Mouse (Mus musculus) kidney, embryonic 14.5 days (tissue): ENCODE results near the gene Fam114a1. TPM values are rescaled to one million over a fixed set of nuclear protein-coding genes. Genes with fewer than 3 reads are reported as not detected.

Source experiments
- ATAC-seq: fragments of 200-750 bp; cut with Nextera tagmentation; 2 replicates; pipeline ENCODE4 v1.8.0; 2017; ENCODE audit warnings: moderate number of reproducible peaks, mild to moderate bottlenecking, moderate TSS enrichment, moderate library complexity; ENCODE audit not compliant: low FRiP score, low TSS enrichment
- H3K27ac ChIP-seq: fragments of 300-500 bp; sonication (generic); 2 replicates; pipeline ENCODE4 v1.5.1; 2014; ENCODE audit warnings: low read depth, mild to moderate bottlenecking, low read length, moderate library complexity, mixed read lengths
- H3K27me3 ChIP-seq: fragments of 300-500 bp; sonication (generic); 2 replicates; pipeline ENCODE4 v1.6.1; 2014; ENCODE audit warnings: mild to moderate bottlenecking, low read length; ENCODE audit not compliant: control insufficient read depth, insufficient read depth
- H3K36me3 ChIP-seq: fragments of 300-500 bp; sonication (generic); 2 replicates; pipeline ENCODE4 v1.6.1; 2014; ENCODE audit warnings: low read length, mixed read lengths; ENCODE audit not compliant: control insufficient read depth, insufficient read depth
- H3K4me1 ChIP-seq: fragments of 300-500 bp; sonication (generic); 2 replicates; pipeline ENCODE4 v1.6.1; 2014; ENCODE audit warnings: low read length, mixed read lengths; ENCODE audit not compliant: control insufficient read depth, insufficient read depth
- H3K4me2 ChIP-seq: fragments of 300-500 bp; sonication (generic); replicated peaks from 2 replicates; pipeline ENCODE4 v1.6.1; 2014; ENCODE audit warnings: low read depth, mild to moderate bottlenecking, low read length
- H3K4me3 ChIP-seq: fragments of 300-500 bp; sonication (generic); 2 replicates; pipeline ENCODE4 v1.5.1; 2014; ENCODE audit warnings: mild to moderate bottlenecking, low read length
- H3K9ac ChIP-seq: fragments of 300-500 bp; sonication (generic); 2 replicates; pipeline ENCODE4 v1.6.1; 2014; ENCODE audit warnings: low read depth, mild to moderate bottlenecking, low read length, moderate library complexity
- H3K9me3 ChIP-seq: fragments of 300-500 bp; sonication (generic); 2 replicates; pipeline ENCODE4 v1.6.1; 2016; ENCODE audit warnings: low read length; ENCODE audit not compliant: control insufficient read depth
- WGBS: fragments of 180-500 bp; shearing (Covaris S2); extraction: QIAGEN DNeasy Blood & Tissue Kit; methylation state at CpG from one replicate; pipeline ENCODE4 v1.1.7; 2014; 5-methylcytosine and 5-hydroxymethylcytosine counted together
- polyA plus RNA-seq: library from polyadenylated mRNA; unstranded; fragments of >200 nt; fragmentation: Nextera tagmentation; extraction: Ambion mirVana; gene quantifications from 2 replicates; pipeline ENCODE4 v1.2.1, GENCODE M21; 2014

Fam114a1 gene
- polyA plus RNA-seq, 1 experiment from 2014 or later, result 30.2 TPM

DNA sequence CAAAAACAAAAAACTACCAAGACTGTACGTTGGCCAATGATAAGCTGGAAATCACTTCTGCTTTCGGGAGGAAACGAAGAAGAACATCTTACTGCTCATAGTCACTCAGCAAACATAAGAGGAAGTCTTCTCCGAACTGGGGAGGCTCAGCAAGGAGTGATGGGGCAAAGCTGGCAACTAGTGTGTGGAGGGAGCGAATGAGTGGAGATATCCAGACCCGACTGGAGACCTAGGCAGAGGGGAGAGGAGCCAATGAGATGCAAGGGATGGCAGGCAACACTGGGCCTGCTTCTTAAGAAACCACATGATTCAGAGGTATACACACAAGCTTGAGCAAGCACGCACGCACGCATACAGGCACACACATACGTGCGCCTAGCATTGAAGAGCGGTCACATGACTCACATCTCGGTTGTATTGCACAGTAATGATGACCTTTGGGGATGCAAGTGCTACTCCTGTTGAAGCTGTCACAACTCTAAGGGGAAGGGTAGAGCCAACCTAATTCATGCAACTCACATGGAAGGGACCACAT, 8.9 kb upstream of the Fam114a1 start:
- no peaks in the 10 kb centered on the region for H3K4me1 ChIP-seq
- 94% methylated on average over 13 of the region's 13 CpGs for WGBS
- H3K4me2 ChIP-seq, result no peak overlapping the region
- no peak overlapping the region for H3K27ac ChIP-seq
- H3K9me3 ChIP-seq, result no peaks in the 10 kb centered on the region
- H3K4me3 ChIP-seq, result no peak overlapping the region
- no peaks in the 10 kb centered on the region for H3K27me3 ChIP-seq
- H3K9ac ChIP-seq, result no peak overlapping the region
- no peak for ATAC-seq
- H3K36me3 ChIP-seq, result no peaks in the 10 kb centered on the region

DNA sequence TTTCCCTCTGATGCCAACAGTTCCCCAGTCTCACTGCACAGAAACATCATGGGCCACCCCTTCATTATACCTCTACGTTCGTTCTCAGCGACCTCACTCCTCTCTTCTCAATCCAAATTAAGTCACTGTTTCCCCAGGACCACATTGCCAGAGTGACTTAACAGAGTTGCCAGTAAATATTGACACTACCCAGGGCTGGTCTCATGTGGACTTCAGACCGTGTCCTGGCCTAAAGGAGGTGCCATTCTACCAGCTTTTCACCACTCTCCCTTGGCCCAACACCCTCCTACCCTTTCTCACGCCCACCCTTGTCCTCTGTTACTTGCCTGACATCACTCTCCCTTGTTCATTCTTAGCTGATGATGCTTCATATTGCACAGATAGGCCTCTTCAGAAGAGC, 6.6 kb upstream of the Fam114a1 start:
- 91% methylated on average over 5 of the region's 5 CpGs for WGBS
- H3K4me3 ChIP-seq, result no peak overlapping the region

GRCm38 (mm10) chr5:64963735-64964134, 6.1 kb upstream of the Fam114a1 start:
- Histone ChIP-seq H3K9me3 (no peaks in the 10 kb centered on the region), H3K4me1 (no peaks in the 10 kb centered on the region), H3K36me3 (no peaks in the 10 kb centered on the region), H3K4me3 (no peak overlapping the region), H3K27ac (no peak overlapping the region), H3K27me3 (no peaks in the 10 kb centered on the region), H3K9ac (no peak overlapping the region), H3K4me2 (no peak overlapping the region)
- 82% methylated on average over 3 of the region's 3 CpGs for WGBS
- ATAC-seq, result no peak

More for the DNA sequence above, 6.6 kb upstream of the Fam114a1 start:
- H3K9me3 ChIP-seq, result no peaks in the 10 kb centered on the region
- no peaks in the 10 kb centered on the region for H3K4me1 ChIP-seq
- ATAC-seq, result no peak
- H3K36me3 ChIP-seq, result no peaks in the 10 kb centered on the region
- no peak overlapping the region for H3K9ac ChIP-seq
- no peak overlapping the region for H3K4me2 ChIP-seq
- H3K27ac ChIP-seq, result no peak overlapping the region
- no peaks in the 10 kb centered on the region for H3K27me3 ChIP-seq

GRCm38 (mm10) chr5:64968961-64969860, 660 bp upstream of the Fam114a1 start:
- Histone ChIP-seq H3K9me3 (no peaks in the 10 kb centered on the region), H3K4me3 (peak overlapping the region; percentile 72), H3K4me2 (peak overlapping the region; percentile 81), H3K27me3 (no peaks in the 10 kb centered on the region), H3K36me3 (no peaks in the 10 kb centered on the region), H3K9ac (peak overlapping the region; percentile 83), H3K4me1 (0 out of 2 replicates have a peak, but pooled peaks cover 7% of the 10 kb centered on the region), H3K27ac (peak overlapping the region; percentile 81; the same call in 1 of the 2 replicates)
- peak; percentile 54; the same call in 1 of the 2 replicates for ATAC-seq
- 6% methylated on average over 14 of the region's 14 CpGs for WGBS

DNA sequence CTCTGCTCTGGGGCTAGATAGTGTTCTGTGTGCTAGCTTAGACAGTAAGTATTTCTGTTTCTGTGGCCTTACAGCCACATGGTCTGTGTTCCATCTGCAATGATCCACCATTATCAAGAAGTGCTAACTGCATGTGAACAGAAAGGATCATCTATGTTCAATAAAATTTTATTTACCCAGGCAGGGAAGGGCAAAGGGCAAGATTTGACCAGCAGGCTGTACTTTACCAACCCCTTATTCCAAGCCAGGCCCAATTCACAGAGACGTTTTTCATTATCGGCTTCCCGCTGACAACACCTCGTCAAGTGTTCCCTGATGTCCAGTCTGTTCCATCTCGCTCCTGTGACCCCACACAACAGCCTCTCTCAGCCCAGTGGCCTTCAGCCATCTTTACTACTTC, 5.2 kb downstream of the Fam114a1 start:
- no peak for ATAC-seq
- Histone ChIP-seq H3K4me1 (0 out of 2 replicates have a peak, but pooled peaks cover 4% of the 10 kb centered on the region), H3K4me2 (no peak overlapping the region), H3K9me3 (no peaks in the 10 kb centered on the region), H3K4me3 (no peak overlapping the region), H3K9ac (no peak overlapping the region), H3K27me3 (no peaks in the 10 kb centered on the region), H3K36me3 (peaks cover 6% of the 10 kb centered on the region; the same call in 1 of the 2 replicates), H3K27ac (no peak overlapping the region)
- 74% methylated on average over 5 of the region's 5 CpGs for whole genome bisulfite sequencing

- no peak overlapping the region for H3K4me2 ChIP-seq
- no peak overlapping the region for H3K27ac ChIP-seq
- no peak for ATAC-seq
- H3K36me3 ChIP-seq, result peaks cover 17% of the 10 kb centered on the region; the same call in 1 of the 2 replicates
- H3K9me3 ChIP-seq, result no peaks in the 10 kb centered on the region
- no peak overlapping the region for H3K4me3 ChIP-seq
- no peaks in the 10 kb centered on the region for H3K4me1 ChIP-seq
- WGBS, result 78% methylated on average over 8 of the region's 8 CpGs
- no peaks in the 10 kb centered on the region for H3K27me3 ChIP-seq
- H3K9ac ChIP-seq, result no peak overlapping the region
Measured at GRCm38 (mm10) chr5:64977128-64977527, 7.3 kb downstream of the Fam114a1 start.

GRCm38 (mm10) chr5:64985971-64986370, 16.1 kb downstream of the Fam114a1 start:
- Histone ChIP-seq H3K4me1 (no peaks in the 10 kb centered on the region), H3K4me2 (no peak overlapping the region), H3K27me3 (no peaks in the 10 kb centered on the region), H3K4me3 (no peak overlapping the region), H3K36me3 (peaks cover 12% of the 10 kb centered on the region; the same call in 1 of the 2 replicates), H3K27ac (no peak overlapping the region), H3K9ac (no peak overlapping the region), H3K9me3 (no peaks in the 10 kb centered on the region)
- 67% methylated on average over 7 of the region's 7 CpGs for WGBS
- no peak for ATAC-seq

DNA sequence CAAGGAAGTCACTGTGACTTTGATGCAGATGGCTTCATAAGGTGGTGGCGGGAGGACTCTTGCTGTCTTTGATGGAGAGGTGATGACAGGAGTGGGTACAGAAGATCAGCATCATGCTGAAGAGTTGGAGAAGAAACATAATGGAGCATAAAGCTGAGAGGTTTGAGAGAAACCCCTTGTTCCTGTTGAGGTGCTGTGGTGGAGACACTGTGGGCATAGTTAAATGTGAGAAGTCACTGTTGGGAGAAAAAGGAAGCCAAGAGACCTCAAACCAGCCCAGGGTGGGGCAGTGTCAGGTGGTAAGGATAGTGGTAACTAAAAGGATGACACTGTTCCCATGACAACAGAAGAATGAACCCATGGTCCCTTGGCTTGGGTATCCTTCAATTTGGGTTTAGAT, 20.1 kb downstream of the Fam114a1 start:
- Histone ChIP-seq H3K36me3 (peaks cover 12% of the 10 kb centered on the region; the same call in 1 of the 2 replicates), H3K4me1 (no peaks in the 10 kb centered on the region), H3K4me2 (no peak overlapping the region), H3K9ac (no peak overlapping the region), H3K9me3 (no peaks in the 10 kb centered on the region), H3K27ac (no peak overlapping the region), H3K4me3 (no peak overlapping the region), H3K27me3 (no peaks in the 10 kb centered on the region)
- ATAC-seq, result no peak
- WGBS, result 100% methylated on average over 1 of the region's 1 CpGs

- Histone ChIP-seq H3K9me3 (no peaks in the 10 kb centered on the region), H3K27me3 (no peaks in the 10 kb centered on the region), H3K9ac (no peak overlapping the region), H3K27ac (no peak overlapping the region), H3K4me3 (no peak overlapping the region), H3K4me2 (no peak overlapping the region), H3K4me1 (no peaks in the 10 kb centered on the region), H3K36me3 (peaks cover 16% of the 10 kb centered on the region; the same call in 1 of the 2 replicates)
- 76% methylated on average over 8 of the region's 8 CpGs for WGBS
- no peak for ATAC-seq
Measured at GRCm38 (mm10) chr5:64992540-64992939, 22.7 kb downstream of the Fam114a1 start.
